Mouse (Mus musculus) heart, postnatal 0 days (tissue): ENCODE measurements around the gene Camta1.
A peak's percentile ranks its signal among the peaks of the same experiment; 100 is the strongest.

Experiments
- CTCF ChIP-seq: IDR thresholded peaks from 2 replicates; pipeline ENCODE4 v1.5.1; 2016; ENCODE audit warnings: antibody characterized with exemption, control low read depth, low read depth
- EP300 ChIP-seq: IDR thresholded peaks from 2 replicates; pipeline ENCODE4 v1.6.1; 2016; ENCODE audit warnings: antibody characterized with exemption, low read depth

GRCm38 (mm10) chr4:151128641-151129541, 732.8 kb downstream of the Camta1 start:
- peak; percentile 58 for TF ChIP-seq CTCF
- TF ChIP-seq EP300, result no peak; the same call in 1 of the 2 replicates
